Mouse (Mus musculus) embryonic fibroblast, embryonic 13.5 days (primary cell): ENCODE measurements at regions not wholly inside any gene's neighbourhood (a gene's known extent, or its start where the extent isn't known, plus 50 kb on each side); places are given as distances from the start of the nearest gene placed in this dataset.

Source experiments
- CTCF ChIP-seq: IDR thresholded peaks from 2 replicates; pipeline ENCODE4 v1.5.1; 2011; ENCODE audit warnings: mild to moderate bottlenecking, control low read depth, low read length, moderate library complexity, borderline replicate concordance; ENCODE audit not compliant: insufficient read depth
- POLR2A ChIP-seq: IDR thresholded peaks from 2 replicates; pipeline ENCODE4 v1.6.1; 2011; ENCODE audit warnings: low read depth, mild to moderate bottlenecking, control low read depth, low read length, moderate library complexity

GRCm38 (mm10) chr17:45240963-45241543 lies 192.5 kb downstream of the Cdc5l start:
- no peak for TF ChIP-seq CTCF
- TF ChIP-seq POLR2A: no peak
